Mouse (Mus musculus) liver, embryonic 12.5 days (tissue): Measurements from ENCODE around the gene Galnt10. TPM values are rescaled to one million over a fixed set of nuclear protein-coding genes. Genes with fewer than 3 reads are reported as not detected.

Source experiments
- ATAC-seq: fragments of 200-750 bp; cut with Nextera tagmentation; 2 replicates; pipeline ENCODE4 v1.8.0; 2017; ENCODE audit warnings: moderate number of reproducible peaks, mild to moderate bottlenecking, moderate library complexity
- H3K27ac ChIP-seq: fragments of 300-500 bp; sonication (generic); 2 replicates; pipeline ENCODE4 v1.5.1; 2016; ENCODE audit warnings: mild to moderate bottlenecking
- H3K27me3 ChIP-seq: fragments of 300-500 bp; sonication (generic); replicated peaks from 2 replicates; pipeline ENCODE4 v1.6.1; 2016; ENCODE audit warnings: mild to moderate bottlenecking, moderate library complexity
- H3K36me3 ChIP-seq: fragments of 300-500 bp; sonication (generic); 2 replicates; pipeline ENCODE4 v1.6.1; 2016; ENCODE audit warnings: mild to moderate bottlenecking, moderate library complexity
- H3K4me1 ChIP-seq: fragments of 300-500 bp; sonication (generic); 2 replicates; pipeline ENCODE4 v1.6.1; 2016
- H3K4me2 ChIP-seq: fragments of 300-500 bp; sonication (generic); 2 replicates; pipeline ENCODE4 v1.6.1; 2016; ENCODE audit warnings: mild to moderate bottlenecking, moderate library complexity
- H3K4me3 ChIP-seq: fragments of 300-500 bp; sonication (generic); 2 replicates; pipeline ENCODE4 v1.5.1; 2016; ENCODE audit warnings: mild to moderate bottlenecking, moderate library complexity
- H3K9ac ChIP-seq: fragments of 300-500 bp; sonication (generic); 2 replicates; pipeline ENCODE4 v1.6.1; 2016; ENCODE audit warnings: mild to moderate bottlenecking, moderate library complexity
- H3K9me3 ChIP-seq: fragments of 300-500 bp; sonication (generic); replicated peaks from 2 replicates; pipeline ENCODE4 v1.6.1; 2016; ENCODE audit warnings: mild to moderate bottlenecking, moderate library complexity
- WGBS: fragments of 180-500 bp; shearing (Covaris S2); methylation state at CpG from one replicate; pipeline ENCODE4 v1.1.7; 2016; ENCODE audit not compliant: insufficient replicate concordance; 5-methylcytosine and 5-hydroxymethylcytosine counted together
- polyA plus RNA-seq: library from polyadenylated mRNA; unstranded; fragments of >200 nt; fragmentation: Nextera tagmentation; extraction: Ambion mirVana; gene quantifications from 2 replicates; pipeline ENCODE4 v1.2.1, GENCODE M21; 2016

Gene Galnt10
- polyA plus RNA-seq, 1 experiment from 2014 or later = 34.2 TPM

- Histone ChIP-seq H3K27me3 (peaks cover 86% of the 10 kb centered on the region), H3K9ac (0 out of 2 replicates have a peak overlapping the region, but pooled peaks have one; percentile 2), H3K27ac (no peak overlapping the region), H3K4me2 (peak overlapping the region; percentile 49), H3K4me3 (peak overlapping the region; percentile 29), H3K4me1 (0 out of 2 replicates have a peak, but pooled peaks cover 5% of the 10 kb centered on the region), H3K36me3 (no peaks in the 10 kb centered on the region), H3K9me3 (no peaks in the 10 kb centered on the region)
- ATAC-seq = no peak
- WGBS = 1% methylated on average over 33 of the region's 33 CpGs
Measured at GRCm38 (mm10) chr11:57827915-57828545, 182.8 kb downstream of the Galnt10 start.

DNA sequence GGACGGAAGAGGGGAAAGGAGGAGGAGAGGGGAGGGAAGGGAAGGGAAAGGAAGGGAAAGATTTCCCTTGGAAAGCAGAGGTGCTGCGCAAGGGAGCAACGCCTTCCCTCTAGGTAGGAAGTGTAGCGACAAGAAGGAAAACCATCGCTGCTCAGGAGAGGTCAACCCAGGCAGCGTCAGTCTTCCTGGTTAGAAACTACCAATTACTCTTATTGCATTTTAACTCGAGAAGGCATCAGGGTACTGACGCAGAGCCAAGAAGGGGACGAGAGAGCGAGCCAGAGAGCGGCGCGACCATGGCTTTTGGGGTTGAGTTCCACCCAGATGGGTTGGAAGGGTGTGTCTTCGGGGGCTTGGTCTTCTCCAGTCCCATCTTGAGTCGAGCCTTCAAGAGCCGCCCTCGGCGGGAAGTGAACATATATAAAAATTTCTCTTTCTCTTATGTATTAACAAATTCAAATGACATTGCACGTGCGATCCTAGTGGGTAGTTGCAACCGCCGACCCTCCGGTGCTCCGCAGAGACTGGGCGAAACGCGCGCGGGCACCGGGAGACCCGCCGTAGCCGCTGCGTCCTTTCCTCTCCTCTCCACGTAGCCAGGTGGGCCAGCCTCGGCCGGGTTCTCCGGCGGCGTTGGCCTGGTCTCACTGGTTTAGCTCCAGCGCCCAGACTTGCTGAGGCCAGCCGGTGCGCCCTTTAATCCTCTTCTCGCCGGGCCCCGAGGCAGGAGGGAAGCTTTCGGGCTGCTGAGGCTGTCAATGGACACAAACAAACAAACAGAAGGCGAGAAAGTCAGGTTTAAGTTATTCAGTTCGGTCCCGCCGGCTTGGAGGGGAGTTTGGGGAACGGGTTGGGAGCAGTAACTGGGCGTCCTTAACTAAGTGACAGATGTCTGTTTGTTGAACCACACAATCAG is 184.0 kb downstream of the Galnt10 start:
- 0 out of 2 replicates have a peak overlapping the region, but pooled peaks have one; percentile 2 for H3K4me3 ChIP-seq
- 4% methylated on average over 53 of the region's 53 CpGs for WGBS

GRCm38 (mm10) chr11:57829871-57830775 is 184.9 kb downstream of the Galnt10 start:
- Histone ChIP-seq H3K27ac (no peak overlapping the region), H3K4me2 (no peak overlapping the region)
- WGBS = 24% methylated on average over 17 of the region's 17 CpGs

More for the DNA sequence above, 184.0 kb downstream of the Galnt10 start:
- H3K9ac ChIP-seq = no peak overlapping the region
- ATAC-seq = no peak
- H3K4me2 ChIP-seq = peak overlapping the region; percentile 26; the same call in 1 of the 2 replicates
- no peaks in the 10 kb centered on the region for H3K9me3 ChIP-seq
- H3K27ac ChIP-seq = no peak overlapping the region
- H3K4me1 ChIP-seq = no peaks in the 10 kb centered on the region
- H3K36me3 ChIP-seq = no peaks in the 10 kb centered on the region
- peaks cover 98% of the 10 kb centered on the region for H3K27me3 ChIP-seq

DNA sequence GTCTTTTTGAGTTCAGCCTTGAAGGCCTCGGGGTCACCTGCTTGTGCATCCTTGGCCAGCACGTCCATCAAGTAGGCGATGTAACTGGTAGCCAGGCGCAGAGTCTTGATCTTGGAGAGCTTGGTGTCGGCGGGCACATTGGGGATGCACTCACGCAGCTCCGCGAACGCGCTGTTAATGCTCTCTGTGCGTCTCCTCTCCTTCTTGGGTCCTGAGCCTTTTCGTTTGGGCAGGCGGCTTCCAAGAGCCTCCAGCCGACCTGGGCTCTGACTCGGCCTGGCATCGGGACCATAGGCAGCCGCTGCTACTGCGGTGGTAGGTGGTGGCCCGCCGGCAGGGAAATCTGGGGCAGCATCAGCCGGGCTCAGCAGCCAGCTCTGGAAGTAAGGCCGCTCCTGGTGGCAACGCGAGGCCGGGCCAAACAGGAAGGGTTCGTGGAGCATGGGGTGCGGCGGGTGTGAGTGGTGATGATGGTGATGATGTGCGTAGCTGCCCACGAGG is 186.1 kb downstream of the Galnt10 start:
- 8% methylated on average over 31 of the region's 31 CpGs for WGBS
- peak overlapping the region; percentile 14; the same call in 1 of the 2 replicates for H3K4me3 ChIP-seq
- peaks cover 99% of the 10 kb centered on the region for H3K27me3 ChIP-seq
- H3K9me3 ChIP-seq = no peaks in the 10 kb centered on the region
- no peaks in the 10 kb centered on the region for H3K4me1 ChIP-seq
- no peak overlapping the region for H3K4me2 ChIP-seq
- ATAC-seq = no peak
- no peak overlapping the region for H3K27ac ChIP-seq
- no peak overlapping the region for H3K9ac ChIP-seq
- H3K36me3 ChIP-seq = no peaks in the 10 kb centered on the region

More at GRCm38 (mm10) chr11:57829871-57830775, 184.9 kb downstream of the Galnt10 start:
- Histone ChIP-seq H3K9me3 (no peaks in the 10 kb centered on the region), H3K9ac (no peak overlapping the region), H3K36me3 (no peaks in the 10 kb centered on the region), H3K4me1 (no peaks in the 10 kb centered on the region), H3K27me3 (peaks cover 99% of the 10 kb centered on the region), H3K4me3 (0 out of 2 replicates have a peak overlapping the region, but pooled peaks have one; percentile 2)
- no peak for ATAC-seq

DNA sequence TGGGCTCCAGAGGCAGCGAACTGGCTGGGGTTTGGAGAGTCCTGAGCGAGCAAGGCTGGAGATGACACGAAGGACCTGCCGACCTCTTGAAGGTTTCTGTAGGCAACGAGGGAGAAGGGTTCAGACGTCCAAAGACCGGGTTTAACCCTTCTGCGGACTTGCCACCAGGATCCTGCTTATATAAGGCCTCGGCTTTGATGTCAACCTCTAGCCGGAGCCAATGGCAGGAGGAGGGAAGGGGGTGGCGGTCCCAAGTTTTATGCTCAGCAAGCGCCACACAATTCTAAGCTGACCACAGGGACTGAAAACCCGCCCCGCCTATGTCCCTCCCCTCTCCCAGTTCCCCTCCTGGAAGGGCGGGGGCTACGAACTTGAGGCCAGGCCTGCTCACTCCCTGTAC is 186.6 kb downstream of the Galnt10 start:
- ATAC-seq = no peak

DNA sequence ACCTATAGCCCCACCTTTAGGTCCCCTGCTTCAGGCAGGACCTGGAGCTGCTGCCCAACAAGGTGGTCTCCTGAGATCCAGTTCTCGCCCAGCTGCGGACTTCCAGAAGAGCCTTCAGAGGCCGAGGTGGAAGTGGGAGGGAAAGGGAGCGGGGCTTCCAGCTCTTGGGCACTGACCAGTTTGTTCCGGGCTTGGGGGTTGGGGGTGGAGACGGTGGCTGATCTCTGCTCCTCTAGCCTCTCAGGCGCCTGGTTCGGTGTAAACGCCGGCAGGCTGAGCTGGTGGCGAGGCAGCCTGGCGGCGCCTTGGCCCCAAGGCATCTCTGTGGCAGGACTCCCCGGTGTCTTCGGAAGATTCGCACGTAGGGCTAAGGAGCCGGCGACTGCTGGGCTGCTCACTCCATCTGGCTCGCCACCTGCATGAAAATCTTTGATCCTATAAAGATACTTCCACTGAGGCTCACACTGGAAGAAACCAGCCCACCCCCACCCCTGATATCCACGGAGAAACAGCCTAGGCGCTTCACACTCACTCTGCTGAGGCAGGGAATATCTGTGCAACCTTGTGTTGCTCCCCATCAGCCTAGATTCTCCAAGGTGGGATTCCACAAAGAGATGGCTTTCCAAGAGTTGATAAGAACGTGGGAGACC is 187.4 kb downstream of the Galnt10 start, which contains the start of gene Hand1:
Gene Hand1 (minus strand): TSS at position 267 of the 650 bp plus-strand sequence.
- Histone ChIP-seq H3K4me2 (0 out of 2 replicates have a peak within 1 kb of the TSS, but pooled peaks have one; percentile 1), H3K9ac (no peak within 1 kb of the TSS), H3K27me3 (peaks cover 99% of the 10 kb centered on the region), H3K4me1 (no peaks in the 10 kb centered on the region), H3K27ac (no peak within 1 kb of the TSS), H3K9me3 (no peaks in the 10 kb centered on the region), H3K4me3 (no peak within 1 kb of the TSS), H3K36me3 (no peaks in the 10 kb centered on the region)
- ATAC-seq = no peak
- 7% methylated on average over 23 of the region's 23 CpGs for WGBS

More for the DNA sequence above, 186.6 kb downstream of the Galnt10 start:
- Histone ChIP-seq H3K27ac (no peak overlapping the region), H3K9ac (no peak overlapping the region), H3K4me3 (no peak overlapping the region), H3K9me3 (no peaks in the 10 kb centered on the region), H3K36me3 (no peaks in the 10 kb centered on the region), H3K27me3 (peaks cover 99% of the 10 kb centered on the region), H3K4me1 (no peaks in the 10 kb centered on the region), H3K4me2 (no peak overlapping the region)
- 10% methylated on average over 16 of the region's 16 CpGs for WGBS

DNA sequence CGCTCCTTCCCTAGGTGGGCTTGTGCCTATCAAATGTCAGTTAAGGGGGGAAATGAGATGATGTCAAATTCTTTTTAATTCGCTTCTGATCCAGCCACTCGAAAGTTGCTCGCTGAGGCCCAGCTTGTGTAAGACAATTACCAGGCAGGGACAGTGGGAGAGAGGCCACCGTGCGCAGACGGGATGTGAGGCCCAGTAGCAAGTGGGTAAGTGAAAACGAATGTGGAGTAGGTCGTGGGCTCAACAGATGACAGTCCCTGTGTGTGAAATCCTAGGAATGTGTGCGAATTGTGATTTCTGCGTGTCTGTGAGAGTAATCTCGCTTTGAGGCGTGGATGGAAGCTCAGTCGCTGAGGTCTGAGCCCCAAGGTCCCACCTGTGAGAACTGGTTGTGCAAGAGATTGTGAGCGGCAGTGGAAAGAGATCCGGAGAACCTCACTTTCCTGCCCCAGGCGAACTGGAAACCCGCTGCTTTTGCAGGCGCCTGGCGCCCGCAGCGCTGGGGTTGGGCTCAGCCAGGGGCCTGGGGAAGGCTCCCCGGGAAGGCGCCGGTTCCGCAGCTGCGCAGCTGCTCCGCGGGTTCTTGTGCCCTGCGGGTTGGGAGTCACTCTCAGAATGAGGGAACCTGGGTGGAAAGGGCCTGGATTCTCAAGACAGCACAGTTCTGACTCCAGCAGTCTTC is 188.2 kb downstream of the Galnt10 start:
- Histone ChIP-seq H3K4me2 (0 out of 2 replicates have a peak overlapping the region, but pooled peaks have one; percentile 1), H3K4me3 (no peak overlapping the region), H3K27ac (no peak overlapping the region), H3K36me3 (no peaks in the 10 kb centered on the region), H3K4me1 (no peaks in the 10 kb centered on the region), H3K27me3 (peaks cover 99% of the 10 kb centered on the region), H3K9me3 (no peaks in the 10 kb centered on the region), H3K9ac (no peak overlapping the region)
- WGBS = 5% methylated on average over 30 of the region's 30 CpGs
- ATAC-seq = no peak

DNA sequence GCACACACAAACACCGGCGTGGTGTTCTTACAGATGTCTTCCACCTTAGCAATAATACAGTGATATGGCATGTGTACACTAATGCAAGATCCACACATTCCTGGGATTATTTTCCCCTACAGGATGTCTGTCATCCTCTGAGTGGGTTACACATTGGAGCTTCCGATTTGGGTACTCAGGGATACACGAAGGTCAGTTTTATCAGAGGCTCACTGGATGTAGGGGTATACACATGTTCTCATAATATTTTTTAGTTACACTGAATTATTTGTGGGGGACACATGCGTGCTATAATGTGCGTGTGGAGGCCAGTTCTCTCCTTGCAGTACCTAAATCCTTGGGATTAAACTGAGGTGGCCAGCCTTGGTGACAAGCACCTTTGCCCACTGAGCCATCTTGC is 188.8 kb downstream of the Galnt10 start:
- Histone ChIP-seq H3K9ac (no peak overlapping the region), H3K4me3 (no peak overlapping the region), H3K4me1 (no peaks in the 10 kb centered on the region), H3K4me2 (no peak overlapping the region), H3K9me3 (no peaks in the 10 kb centered on the region), H3K27me3 (peaks cover 99% of the 10 kb centered on the region), H3K27ac (no peak overlapping the region), H3K36me3 (no peaks in the 10 kb centered on the region)
- ATAC-seq = no peak
- WGBS = 24% methylated on average over 6 of the region's 6 CpGs

- H3K4me2 ChIP-seq = no peak overlapping the region
- no peaks in the 10 kb centered on the region for H3K36me3 ChIP-seq
- H3K4me3 ChIP-seq = no peak overlapping the region
- H3K4me1 ChIP-seq = no peaks in the 10 kb centered on the region
- H3K27me3 ChIP-seq = peaks cover 99% of the 10 kb centered on the region
- ATAC-seq = no peak
- no peak overlapping the region for H3K9ac ChIP-seq
- WGBS = 23% methylated on average over 2 of the region's 2 CpGs
- H3K27ac ChIP-seq = no peak overlapping the region
- H3K9me3 ChIP-seq = no peaks in the 10 kb centered on the region
Measured at GRCm38 (mm10) chr11:57835331-57835730, 190.1 kb downstream of the Galnt10 start.

- H3K4me3 ChIP-seq = no peak overlapping the region
- 15% methylated on average over 3 of the region's 3 CpGs for WGBS
- H3K36me3 ChIP-seq = no peaks in the 10 kb centered on the region
- H3K4me2 ChIP-seq = no peak overlapping the region
- no peaks in the 10 kb centered on the region for H3K4me1 ChIP-seq
- peaks cover 99% of the 10 kb centered on the region for H3K27me3 ChIP-seq
- no peaks in the 10 kb centered on the region for H3K9me3 ChIP-seq
- no peak overlapping the region for H3K9ac ChIP-seq
- ATAC-seq = no peak
- H3K27ac ChIP-seq = no peak overlapping the region
Measured at GRCm38 (mm10) chr11:57835931-57836330, 190.7 kb downstream of the Galnt10 start.
